Mouse (Mus musculus) kidney, postnatal 0 days (tissue): ENCODE measurements around the gene Bax. TPM values are rescaled to one million over a fixed set of nuclear protein-coding genes. Genes with fewer than 3 reads are reported as not detected.
"Not testable (repeated sequence)": the region's sequence is repeated elsewhere in the genome, so short reads cannot be mapped to it uniquely, and the experiment has no call there.

Experiments used
- ATAC-seq: fragments of 200-750 bp; cut with Nextera tagmentation; replicated peaks from 2 replicates; pipeline ENCODE4 v1.8.0; 2017; ENCODE audit warnings: low read depth, moderate number of reproducible peaks, moderate TSS enrichment, moderate library complexity; ENCODE audit not compliant: low FRiP score
- DNase-seq: peaks from one replicate; pipeline ENCODE4 v3.0.0-alpha.2; 2016; ENCODE audit warnings: low spot score
- H3K27ac ChIP-seq: fragments of 300-500 bp; sonication (generic); 2 replicates; pipeline ENCODE4 v1.5.1; 2014; ENCODE audit warnings: mild to moderate bottlenecking
- H3K27me3 ChIP-seq: fragments of 300-500 bp; sonication (generic); 2 replicates; pipeline ENCODE4 v1.6.1; 2014; ENCODE audit warnings: low read length, mixed read lengths; ENCODE audit not compliant: insufficient read depth
- H3K36me3 ChIP-seq: fragments of 300-500 bp; sonication (generic); 2 replicates; pipeline ENCODE4 v1.6.1; 2014; ENCODE audit warnings: low read length, mixed read lengths; ENCODE audit not compliant: insufficient read depth
- H3K4me1 ChIP-seq: fragments of 300-500 bp; sonication (generic); replicated peaks from 2 replicates; pipeline ENCODE4 v1.6.1; 2014; ENCODE audit warnings: antibody characterized with exemption, low read length, mixed read lengths; ENCODE audit not compliant: insufficient read depth
- H3K4me2 ChIP-seq: fragments of 300-500 bp; sonication (generic); 2 replicates; pipeline ENCODE4 v1.6.1; 2014; ENCODE audit warnings: mild to moderate bottlenecking, low read length, moderate library complexity, mixed read lengths
- H3K4me3 ChIP-seq: fragments of 300-500 bp; sonication (generic); replicated peaks from 2 replicates; pipeline ENCODE4 v1.5.1; 2014; ENCODE audit warnings: low read depth, low read length
- H3K9ac ChIP-seq: fragments of 300-500 bp; sonication (generic); 2 replicates; pipeline ENCODE4 v1.6.1; 2014; ENCODE audit warnings: low read depth, low read length
- H3K9me3 ChIP-seq: fragments of 300-500 bp; sonication (generic); replicated peaks from 2 replicates; pipeline ENCODE4 v1.6.1; 2016; ENCODE audit warnings: low read length, inconsistent platforms, mixed read lengths
- CTCF ChIP-seq: IDR thresholded peaks from 2 replicates; pipeline ENCODE4 v1.5.1; 2016; ENCODE audit warnings: antibody characterized with exemption, low read depth, mild to moderate bottlenecking, moderate library complexity
- WGBS: fragments of 180-500 bp; shearing (Covaris S2); extraction: QIAGEN DNeasy Blood & Tissue Kit; methylation state at CpG from one replicate; pipeline ENCODE4 v1.1.7; 2014; 5-methylcytosine and 5-hydroxymethylcytosine counted together
- polyA plus RNA-seq: library from polyadenylated mRNA; unstranded; fragments of >200 nt; fragmentation: Nextera tagmentation; extraction: Ambion mirVana; gene quantifications from 2 replicates; pipeline ENCODE4 v1.2.1, GENCODE M21; 2015

Bax gene
- polyA plus RNA-seq, 1 experiment from 2014 or later, result 194 TPM

DNA sequence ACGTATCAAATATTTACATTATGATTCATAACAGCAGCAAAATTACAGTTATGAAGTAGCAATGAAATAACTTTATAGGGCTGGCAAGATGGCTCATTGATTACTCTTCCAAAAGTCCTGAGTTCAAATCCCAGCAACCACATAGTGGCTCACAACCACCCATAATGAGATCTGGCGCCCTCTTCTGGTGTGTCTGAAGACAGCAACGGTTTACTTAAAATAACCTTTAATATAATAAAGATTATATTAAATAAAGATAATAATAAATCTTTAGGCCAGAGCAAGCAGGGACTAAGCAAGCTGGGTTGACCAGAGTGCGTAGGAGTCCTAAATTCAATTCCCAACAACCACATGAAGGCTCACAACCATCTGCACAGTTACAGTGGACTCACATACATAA lies 3.8 kb downstream of the Bax start:
- not testable (repeated sequence) for H3K27me3 ChIP-seq, H3K4me3 ChIP-seq, ATAC-seq, H3K9ac ChIP-seq, DNase-seq, H3K27ac ChIP-seq, H3K9me3 ChIP-seq, H3K4me2 ChIP-seq
- WGBS, result 78% methylated on average over 4 of the region's 4 CpGs
- TF ChIP-seq CTCF, result peak; percentile 46; the same call in 1 of the 2 replicates
- H3K36me3 ChIP-seq, result peaks cover 12% of the 10 kb centered on the region; the same call in 1 of the 2 replicates
- H3K4me1 ChIP-seq, result peaks cover 23% of the 10 kb centered on the region

DNA sequence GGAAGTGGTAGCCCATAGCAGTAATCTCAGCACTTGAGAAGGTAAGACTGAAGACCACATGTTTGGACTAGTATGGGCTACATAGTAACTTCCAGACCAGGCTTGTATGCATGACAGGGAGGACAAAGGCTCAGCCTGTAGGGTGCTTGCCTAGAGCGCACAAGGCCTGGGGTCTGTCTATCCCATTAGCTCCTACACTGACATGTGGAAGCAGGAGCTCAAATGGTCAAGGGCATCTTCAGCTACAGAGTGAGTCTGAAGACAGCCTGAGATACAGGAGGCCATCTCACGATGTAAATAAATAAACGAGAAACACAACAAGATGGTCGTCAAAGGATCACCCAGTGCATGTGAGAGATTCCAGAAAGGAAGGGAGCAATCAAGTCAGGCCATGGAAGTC lies 4.4 kb downstream of the Bax start:
- Histone ChIP-seq H3K4me3 (no peak overlapping the region), H3K9me3 (no peaks in the 10 kb centered on the region), H3K9ac (no peak overlapping the region), H3K4me2 (no peak overlapping the region), H3K27me3 (no peaks in the 10 kb centered on the region), H3K4me1 (peaks cover 28% of the 10 kb centered on the region), H3K36me3 (peaks cover 12% of the 10 kb centered on the region; the same call in 1 of the 2 replicates), H3K27ac (no peak overlapping the region)
- no peak for TF ChIP-seq CTCF
- 91% methylated on average over 4 of the region's 4 CpGs for WGBS
- DNase-seq (no peak), ATAC-seq (no peak)

DNA sequence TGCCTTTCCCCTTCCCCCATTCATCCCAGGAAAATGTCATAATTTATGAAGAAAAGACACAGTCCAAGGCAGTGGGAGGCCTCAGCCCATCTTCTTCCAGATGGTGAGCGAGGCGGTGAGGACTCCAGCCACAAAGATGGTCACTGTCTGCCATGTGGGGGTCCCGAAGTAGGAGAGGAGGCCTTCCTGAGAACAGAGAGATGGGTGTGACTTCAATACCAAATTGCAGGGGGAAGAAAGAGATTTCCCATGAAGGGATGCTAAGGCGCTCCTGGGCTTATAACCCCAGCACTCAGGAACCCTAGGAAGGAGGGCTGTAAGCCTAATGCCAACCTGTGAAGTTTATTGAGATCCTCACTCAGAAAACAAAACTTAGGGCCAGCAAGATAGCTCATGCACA lies 4.9 kb downstream of the Bax start:
- no peak overlapping the region for H3K4me3 ChIP-seq
- no peak overlapping the region for H3K4me2 ChIP-seq
- H3K4me1 ChIP-seq, result peaks cover 29% of the 10 kb centered on the region
- no peak overlapping the region for H3K9ac ChIP-seq
- peak overlapping the region; percentile 89; the same call in 1 of the 2 replicates for H3K27ac ChIP-seq
- TF ChIP-seq CTCF, result no peak
- no peak for DNase-seq
- H3K9me3 ChIP-seq, result no peaks in the 10 kb centered on the region
- no peaks in the 10 kb centered on the region for H3K27me3 ChIP-seq
- peaks cover 12% of the 10 kb centered on the region; the same call in 1 of the 2 replicates for H3K36me3 ChIP-seq
- no peak for ATAC-seq
- WGBS, result 84% methylated on average over 4 of the region's 4 CpGs

DNA sequence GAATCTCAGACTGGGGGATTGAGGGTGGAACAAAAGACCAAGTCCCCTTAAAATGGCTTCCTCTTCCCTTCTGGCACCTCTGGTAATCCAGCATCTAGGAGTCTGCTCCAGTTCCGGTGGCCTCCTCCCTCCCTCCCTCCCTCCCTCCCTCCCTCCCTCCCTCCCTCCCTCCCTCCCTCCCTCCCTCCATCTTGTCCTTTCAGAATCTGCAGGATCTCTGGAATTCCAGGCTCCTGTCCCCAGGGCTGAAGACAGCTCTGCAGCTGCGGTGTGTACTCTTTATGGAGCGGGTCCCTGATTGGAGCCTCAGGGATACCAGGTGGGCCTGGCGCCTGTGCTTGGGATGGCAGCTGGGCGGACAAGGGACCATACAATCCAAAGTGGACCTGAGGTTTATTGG lies 5.4 kb downstream of the Bax start:
- WGBS, result 70% methylated on average over 4 of the region's 5 CpGs
- Histone ChIP-seq H3K36me3 (peaks cover 12% of the 10 kb centered on the region; the same call in 1 of the 2 replicates), H3K4me2 (peak overlapping the region; percentile 58; the same call in 1 of the 2 replicates), H3K9me3 (no peaks in the 10 kb centered on the region), H3K4me1 (peaks cover 29% of the 10 kb centered on the region), H3K27me3 (no peaks in the 10 kb centered on the region), H3K4me3 (no peak overlapping the region), H3K9ac (peak overlapping the region; percentile 35; the same call in 1 of the 2 replicates), H3K27ac (peak overlapping the region; percentile 89)
- DNase-seq (peak; percentile 62), ATAC-seq (no peak)
- no peak for TF ChIP-seq CTCF

DNA sequence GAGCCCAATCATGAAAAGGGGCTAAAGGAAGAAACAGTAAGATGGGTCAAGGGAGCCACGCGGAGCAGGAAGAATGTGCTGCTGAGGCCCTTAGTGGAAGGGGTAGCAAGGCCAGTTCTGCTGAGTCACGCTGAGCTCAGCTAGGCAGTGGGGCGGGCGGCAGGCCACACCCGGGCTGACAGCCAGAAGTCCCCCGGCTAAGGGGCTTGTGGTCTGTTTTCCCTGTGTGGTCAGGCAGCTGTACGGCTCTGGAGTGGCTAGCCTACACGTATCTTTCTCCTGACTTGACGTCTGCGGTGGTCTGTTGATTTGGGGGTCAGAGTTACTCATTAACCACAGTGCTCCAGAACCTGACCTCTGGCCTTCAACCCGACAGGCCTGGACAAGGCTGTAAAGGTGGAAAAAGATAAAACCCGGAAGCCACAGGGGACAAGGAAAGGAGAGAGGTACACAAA lies 5.8 kb downstream of the Bax start:
- peaks cover 16% of the 10 kb centered on the region; the same call in 1 of the 2 replicates for H3K36me3 ChIP-seq
- H3K4me2 ChIP-seq, result peak overlapping the region; percentile 58
- no peaks in the 10 kb centered on the region for H3K27me3 ChIP-seq
- no peaks in the 10 kb centered on the region for H3K9me3 ChIP-seq
- peak; percentile 79 for DNase-seq
- 0 out of 2 replicates have a peak, but pooled peaks have one; percentile 2 for ATAC-seq
- peak overlapping the region; percentile 35 for H3K9ac ChIP-seq
- TF ChIP-seq CTCF, result no peak
- H3K27ac ChIP-seq, result peak overlapping the region; percentile 89
- WGBS, result 10% methylated on average over 13 of the region's 13 CpGs
- H3K4me1 ChIP-seq, result peaks cover 27% of the 10 kb centered on the region
- H3K4me3 ChIP-seq, result no peak overlapping the region

DNA sequence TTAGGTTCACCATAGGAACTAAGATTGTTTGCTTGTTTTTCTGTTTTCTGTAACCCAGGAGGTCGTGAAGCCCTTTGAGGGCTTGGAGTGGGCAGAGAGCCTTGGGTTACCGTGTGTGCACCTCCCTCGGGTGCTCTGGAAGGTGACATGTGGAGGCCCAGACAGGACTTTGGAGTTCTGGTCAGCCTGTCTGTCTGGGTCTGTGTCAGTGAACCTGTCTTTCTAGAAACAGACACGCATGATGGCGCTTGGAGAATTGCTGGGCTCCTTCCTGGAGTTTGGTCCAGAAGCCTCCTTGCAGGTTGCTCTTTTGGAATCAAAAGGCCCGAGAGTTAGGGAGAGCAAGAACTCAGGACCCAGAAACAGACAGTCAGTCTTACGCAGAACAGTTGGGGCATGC lies 6.3 kb downstream of the Bax start:
- no peak for DNase-seq

DNA sequence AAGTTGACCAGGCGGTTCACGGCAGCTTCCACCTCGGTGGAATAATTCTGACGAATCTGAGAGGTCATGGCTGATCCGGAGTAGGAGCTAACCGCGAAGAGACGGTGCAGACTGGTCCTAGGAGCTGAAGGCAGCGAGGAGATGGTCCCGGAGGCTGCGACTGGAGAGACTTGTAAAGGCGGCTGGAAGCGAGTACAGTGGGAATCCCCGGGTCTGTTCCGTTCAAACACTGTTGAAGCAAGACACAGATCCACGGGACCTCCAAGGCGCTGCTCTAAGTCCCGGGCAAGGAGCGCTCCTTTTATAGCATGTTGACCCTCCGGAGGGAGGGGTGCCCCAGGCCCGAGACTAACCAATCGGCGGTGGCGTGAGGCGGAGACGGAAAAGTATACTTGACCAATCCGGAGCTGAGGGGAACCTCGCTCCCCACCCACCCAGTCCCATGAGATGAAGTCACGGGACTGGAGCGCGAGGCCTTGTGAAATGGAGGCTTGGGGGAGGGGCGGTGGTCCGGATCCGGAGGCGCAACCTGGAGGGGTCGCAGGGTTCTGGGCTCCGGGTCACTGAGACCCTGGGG lies 7.0 kb downstream of the Bax start, which contains the start of gene Ftl1:
TSS of gene Ftl1 (minus strand) at position 321 of the 577 bp plus-strand sequence.
- H3K27ac ChIP-seq, result peak within 1 kb of the TSS; percentile 89
- not testable (repeated sequence) for H3K9me3 ChIP-seq, H3K27me3 ChIP-seq
- ATAC-seq (peak; percentile 91), DNase-seq (peak; percentile 100)
- peak within 1 kb of the TSS; percentile 85 for H3K4me2 ChIP-seq
- WGBS, result under 1% methylated on average over 25 of the region's 37 CpGs
- H3K9ac ChIP-seq, result peak within 1 kb of the TSS; percentile 80
- H3K4me3 ChIP-seq, result peak within 1 kb of the TSS; percentile 83
- H3K36me3 ChIP-seq, result peaks cover 15% of the 10 kb centered on the region; the same call in 1 of the 2 replicates
- peaks cover 22% of the 10 kb centered on the region for H3K4me1 ChIP-seq

More for the DNA sequence above, 6.3 kb downstream of the Bax start:
- peak overlapping the region; percentile 35 for H3K9ac ChIP-seq
- ATAC-seq, result peak; percentile 8; the same call in 1 of the 2 replicates
- TF ChIP-seq CTCF, result no peak
- H3K4me2 ChIP-seq, result peak overlapping the region; percentile 58
- 59% methylated on average over 7 of the region's 7 CpGs for WGBS
- peaks cover 18% of the 10 kb centered on the region; the same call in 1 of the 2 replicates for H3K36me3 ChIP-seq
- H3K4me1 ChIP-seq, result peaks cover 22% of the 10 kb centered on the region
- H3K27ac ChIP-seq, result peak overlapping the region; percentile 89
- no peaks in the 10 kb centered on the region for H3K27me3 ChIP-seq
- H3K4me3 ChIP-seq, result peak overlapping the region; percentile 83; the same call in 1 of the 2 replicates
- no peaks in the 10 kb centered on the region for H3K9me3 ChIP-seq
